Mouse (Mus musculus) c-Kit-positive CD71-positive TER-119-negative erythroid progenitor cells, embryonic 14.5 days (primary cell): ENCODE results near the gene Slc26a10.
"Not testable (repeated sequence)": the region's sequence is repeated elsewhere in the genome, so short reads cannot be mapped to it uniquely, and the experiment has no call there.

ENCODE experiments used
- DNase-seq: peaks from one replicate; pipeline ENCODE4 v3.0.0-alpha.2; 2013; ENCODE audit warnings: low read depth

Gene Slc26a10

DNA sequence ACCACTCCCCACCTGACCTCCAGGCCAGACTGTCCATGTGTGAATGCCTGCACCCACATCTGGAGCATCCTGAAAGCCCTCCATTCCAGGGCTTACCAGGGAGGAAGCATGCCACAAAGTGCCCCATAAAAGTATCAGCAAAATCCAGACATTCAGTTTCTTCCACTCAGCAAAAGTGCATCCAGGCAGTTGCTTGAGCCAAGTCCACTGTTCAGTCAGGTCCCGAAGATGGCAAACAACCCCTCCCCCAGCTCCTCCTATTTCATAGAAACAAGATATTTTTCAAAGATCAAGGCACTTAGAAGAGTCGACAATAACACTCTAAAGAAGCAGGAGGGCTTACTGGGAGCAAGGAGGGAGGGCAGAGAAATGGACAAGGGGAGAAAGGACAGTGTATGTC is 18.0 kb upstream of the Slc26a10 start:
- no peak for DNase-seq

DNA sequence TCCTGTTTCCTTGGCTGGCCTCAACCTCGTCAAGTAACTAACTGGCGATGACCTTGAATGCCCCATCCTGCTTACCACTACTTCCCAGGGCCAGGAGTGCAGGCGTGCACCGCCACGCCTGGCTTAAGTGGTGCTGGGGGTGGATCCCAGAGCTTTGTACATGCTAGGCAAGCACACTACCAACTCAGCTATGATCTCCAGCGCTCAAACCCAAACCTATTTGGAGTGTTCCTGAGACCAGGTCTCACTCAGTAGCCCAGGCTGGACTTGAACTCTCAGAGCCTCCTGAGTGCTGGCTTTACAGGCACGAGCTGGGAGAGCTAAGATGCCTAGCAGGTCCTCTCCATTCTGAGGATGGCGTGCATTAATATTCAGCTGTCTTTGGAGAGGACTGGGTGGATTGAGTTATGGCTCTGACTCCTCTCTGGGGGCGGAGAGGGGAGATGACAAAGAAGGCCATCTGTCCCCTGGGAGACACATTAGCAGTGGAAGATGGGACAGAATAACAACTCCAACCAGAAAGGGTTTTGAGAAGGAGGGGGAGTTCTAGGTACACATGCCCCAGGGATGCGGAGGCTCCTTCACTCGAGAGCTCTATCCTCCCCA is 17.2 kb upstream of the Slc26a10 start:
- DNase-seq = no peak

DNA sequence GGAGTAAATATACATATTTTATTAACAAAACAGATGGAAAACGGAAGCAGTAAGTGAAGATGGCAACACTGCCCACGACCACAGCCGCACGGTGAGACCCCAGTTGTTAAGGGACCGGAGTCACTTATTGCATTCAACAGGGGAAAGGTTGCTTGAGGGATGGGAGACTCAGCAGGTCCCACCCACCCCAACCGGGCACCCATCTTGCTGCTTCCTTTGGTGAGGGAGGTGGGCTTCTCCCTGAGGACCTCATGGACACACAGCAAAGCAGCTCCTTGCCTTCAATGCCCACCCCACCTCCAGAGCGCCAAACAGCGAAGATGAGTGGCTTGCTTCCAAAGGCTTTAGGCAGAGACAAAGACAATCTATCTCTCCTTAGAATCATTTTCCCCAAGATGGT is 16.7 kb upstream of the Slc26a10 start:
- DNase-seq = no peak

DNA sequence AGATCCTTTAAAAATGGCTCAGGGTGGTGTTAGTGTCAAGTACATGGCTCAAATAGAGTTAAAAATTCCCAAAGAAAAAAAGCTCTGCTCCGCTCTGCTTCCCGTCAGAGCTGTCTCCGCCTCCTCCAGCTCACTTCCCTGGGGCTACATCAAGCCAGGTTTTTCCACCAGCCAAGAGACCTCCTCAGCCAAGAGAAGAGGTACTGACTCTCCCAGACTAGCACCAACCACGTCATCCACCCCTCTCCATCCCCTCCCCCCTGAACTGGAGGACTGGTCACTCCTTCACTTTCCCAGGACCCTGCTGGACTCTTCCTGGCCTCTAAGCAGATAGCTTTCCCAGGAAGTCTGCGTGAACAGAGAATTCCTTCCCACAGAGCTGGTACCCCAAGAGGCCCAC is 15.9 kb upstream of the Slc26a10 start:
- DNase-seq = no peak

DNA sequence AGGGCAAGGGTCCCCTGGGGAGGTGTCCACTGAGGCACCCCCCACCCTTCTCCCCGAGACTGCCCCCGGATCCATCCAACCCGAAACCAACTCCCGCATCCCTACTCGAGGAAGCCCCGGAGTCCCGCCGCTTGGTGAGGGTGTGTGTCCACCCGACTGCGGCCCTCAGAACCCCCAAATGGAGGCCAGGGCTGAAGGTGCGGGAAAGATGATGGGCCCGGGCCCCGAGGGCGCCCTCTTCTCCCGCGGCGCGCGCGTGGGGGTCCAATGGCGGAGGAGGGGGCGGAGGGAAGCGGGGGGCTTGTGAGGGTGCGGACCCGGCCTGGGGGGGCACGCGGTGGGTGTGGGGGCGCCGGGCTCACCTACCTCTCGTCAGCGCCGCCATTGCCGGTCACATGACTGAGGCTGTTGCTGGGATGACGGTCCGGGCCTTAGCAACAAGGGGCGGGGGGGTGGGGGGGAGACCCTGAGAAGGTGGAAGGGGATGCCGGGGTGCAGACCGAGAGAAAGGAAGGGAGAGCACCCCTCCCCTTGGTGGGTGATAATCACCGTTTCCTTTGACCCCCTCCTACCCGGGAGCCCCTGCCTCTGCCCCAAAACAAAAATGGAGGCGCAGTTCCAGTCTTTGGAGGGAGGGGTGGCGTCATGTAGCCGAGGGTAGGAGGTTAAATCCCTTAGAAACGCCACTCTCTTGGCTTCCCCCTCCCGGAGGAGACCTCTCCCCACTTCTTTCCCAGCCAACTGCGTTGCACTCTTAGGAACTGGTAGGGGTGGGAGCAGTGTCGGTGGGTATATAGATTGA is 15.1 kb upstream of the Slc26a10 start, which contains the start of gene Dtx3:
Gene Dtx3 (minus strand): TSS at position 401 of the 802 bp plus-strand sequence.
- no peak for DNase-seq

DNA sequence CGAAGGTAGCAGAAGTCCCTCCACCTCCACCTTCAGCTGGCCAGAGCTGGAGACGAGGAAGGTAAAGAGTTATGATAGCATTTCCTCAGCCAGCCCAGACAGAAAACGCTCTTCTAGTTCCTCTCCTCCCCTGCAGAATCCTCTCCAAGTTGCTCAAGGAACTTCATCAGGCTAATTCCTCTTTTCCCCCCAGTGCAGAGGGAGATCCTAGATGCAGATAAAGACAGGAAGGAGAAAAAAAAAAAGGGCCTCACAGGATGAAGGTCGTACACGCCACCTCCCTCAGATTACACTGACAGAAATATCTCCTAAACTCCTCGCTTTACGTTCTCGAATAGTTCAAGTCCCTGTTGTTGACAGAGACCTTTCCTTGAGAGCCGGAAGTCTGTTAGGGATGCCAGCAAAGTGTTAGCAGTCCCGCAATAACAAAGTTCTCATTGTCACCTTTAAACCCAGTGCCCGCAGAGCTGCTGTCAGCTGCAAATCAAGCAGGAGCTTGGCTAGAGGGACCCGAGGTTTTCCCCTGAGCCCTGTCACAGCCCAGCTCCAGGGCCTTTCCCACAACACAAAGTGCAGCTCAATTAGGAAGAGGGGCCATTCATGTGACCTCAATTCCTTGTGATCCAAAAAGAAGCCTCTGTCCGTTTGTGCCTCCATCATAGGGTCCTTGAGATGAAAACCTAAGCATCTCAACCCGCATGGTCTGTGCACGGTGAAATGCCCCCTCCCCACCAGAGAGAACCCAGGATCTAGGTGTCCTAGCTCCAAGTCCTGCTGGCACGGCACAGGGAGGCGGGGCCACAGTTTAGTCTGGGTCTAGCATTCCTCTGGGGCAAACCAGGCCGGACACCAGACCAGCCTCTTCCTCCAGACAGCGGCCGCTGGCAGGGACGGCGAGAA is 14.2 kb upstream of the Slc26a10 start:
- DNase-seq = no peak

DNA sequence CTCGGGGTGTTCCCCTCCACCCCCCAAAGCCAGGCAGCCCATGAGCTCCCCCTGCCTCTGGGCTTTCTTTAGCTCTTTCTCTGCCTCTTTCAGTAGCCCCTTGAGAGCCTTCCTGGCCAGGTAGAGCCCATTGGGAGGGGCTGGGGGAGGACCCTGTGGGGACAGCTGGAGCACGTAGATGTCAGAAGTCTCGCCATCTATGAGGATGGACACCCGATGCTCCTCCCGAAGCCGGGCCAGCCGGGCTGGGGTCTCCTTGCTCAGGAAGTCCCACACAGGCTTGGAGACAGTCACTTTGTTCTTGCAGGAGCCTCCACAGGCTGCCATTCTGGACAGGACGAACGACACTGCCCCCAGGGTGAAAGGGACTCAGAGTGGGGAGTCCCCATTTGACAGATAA is 12.6 kb upstream of the Slc26a10 start:
- no peak for DNase-seq

DNA sequence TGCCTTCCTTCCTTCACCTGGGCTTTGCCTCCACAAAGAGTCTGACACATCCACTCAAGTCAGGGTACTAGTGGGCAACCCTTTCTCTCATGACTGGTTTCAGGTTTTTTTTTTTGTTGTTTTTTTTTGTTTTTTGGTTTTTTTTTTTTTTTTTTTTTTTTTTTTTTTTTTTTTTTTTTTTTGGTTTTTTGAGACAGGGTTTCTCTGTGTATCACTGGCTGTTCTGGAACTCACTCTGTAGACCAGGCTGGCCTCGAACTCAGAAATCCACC is 11.5 kb upstream of the Slc26a10 start:
- not testable (repeated sequence) for DNase-seq

DNA sequence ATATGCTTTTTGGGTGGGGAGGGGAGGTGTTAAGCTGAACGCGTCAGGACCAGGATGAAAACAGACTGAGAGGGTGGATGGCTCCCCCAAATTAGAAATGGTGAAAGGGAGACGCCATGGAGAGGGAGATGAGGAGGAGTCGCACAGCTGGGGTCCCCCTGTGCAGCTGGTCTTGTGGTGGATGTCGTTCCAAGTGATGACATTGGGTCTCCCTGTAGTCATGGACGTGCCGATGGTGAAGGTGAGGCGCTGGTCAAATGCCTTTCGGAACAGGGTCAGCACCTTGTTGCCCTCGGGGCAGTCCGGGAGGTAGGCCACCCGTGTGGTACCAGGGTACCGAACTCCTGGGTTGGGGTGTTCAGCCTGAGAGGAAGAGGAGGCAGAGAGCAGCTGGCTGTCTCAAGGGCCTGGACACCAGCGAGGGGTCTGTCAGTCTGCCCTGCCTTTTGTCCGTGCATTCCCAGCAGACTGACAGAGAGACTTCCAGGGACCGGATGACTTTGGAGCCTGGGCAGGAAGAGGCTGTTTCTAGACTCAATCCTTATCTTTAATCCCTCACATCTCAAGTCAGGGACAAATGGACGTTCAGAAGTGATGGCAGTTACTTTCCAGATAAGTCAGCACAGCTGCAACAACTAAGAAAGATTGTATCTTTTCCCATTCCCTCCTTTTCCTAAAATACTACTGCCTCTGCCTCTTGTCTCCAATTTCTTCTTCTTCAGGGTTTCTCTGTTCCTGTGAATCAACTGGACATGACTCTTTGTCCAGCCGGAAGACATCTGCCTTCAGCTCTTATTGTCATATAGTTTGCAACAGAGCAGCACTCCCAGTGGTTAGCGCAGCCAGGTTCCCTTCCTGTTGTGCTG is 11.0 kb upstream of the Slc26a10 start:
- no peak for DNase-seq

DNA sequence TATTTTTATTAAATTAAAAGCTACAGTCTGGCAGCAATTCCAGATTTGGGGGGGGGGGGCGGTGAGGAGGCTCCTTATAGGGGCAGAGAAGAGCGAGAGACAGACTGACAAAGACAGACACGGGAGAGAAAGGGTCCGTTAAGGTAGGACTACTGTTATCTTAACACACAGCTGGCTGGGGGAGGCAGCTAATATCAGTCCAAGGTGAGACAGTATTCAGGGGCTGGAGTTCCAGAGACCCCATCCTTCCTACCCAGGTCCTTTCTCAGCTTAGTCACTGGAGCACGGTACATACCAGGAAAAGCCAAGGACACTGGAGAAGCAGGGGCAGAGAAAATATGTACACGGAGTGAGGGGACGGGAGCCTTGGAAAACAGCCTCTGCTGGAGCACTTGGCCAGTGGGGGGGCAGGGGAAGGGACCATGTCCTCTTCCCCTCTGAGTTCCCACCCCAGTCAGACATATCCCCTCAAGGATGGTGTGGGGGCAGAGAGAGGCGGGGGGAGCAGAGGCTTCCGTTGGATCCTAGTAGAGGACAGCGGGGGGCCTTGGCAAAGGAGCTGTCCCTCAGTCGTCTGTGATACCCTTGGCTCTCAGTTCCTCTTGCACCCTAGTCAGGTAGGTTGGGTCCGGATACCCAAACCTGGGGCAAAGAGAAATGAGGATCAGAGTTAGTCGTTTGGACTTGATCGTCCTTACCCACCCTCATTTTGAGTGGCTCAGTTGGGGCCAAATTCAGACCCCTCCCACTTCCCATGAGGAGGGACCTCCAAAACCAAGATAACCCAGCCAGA is 10.1 kb upstream of the Slc26a10 start:
- no peak for DNase-seq

DNA sequence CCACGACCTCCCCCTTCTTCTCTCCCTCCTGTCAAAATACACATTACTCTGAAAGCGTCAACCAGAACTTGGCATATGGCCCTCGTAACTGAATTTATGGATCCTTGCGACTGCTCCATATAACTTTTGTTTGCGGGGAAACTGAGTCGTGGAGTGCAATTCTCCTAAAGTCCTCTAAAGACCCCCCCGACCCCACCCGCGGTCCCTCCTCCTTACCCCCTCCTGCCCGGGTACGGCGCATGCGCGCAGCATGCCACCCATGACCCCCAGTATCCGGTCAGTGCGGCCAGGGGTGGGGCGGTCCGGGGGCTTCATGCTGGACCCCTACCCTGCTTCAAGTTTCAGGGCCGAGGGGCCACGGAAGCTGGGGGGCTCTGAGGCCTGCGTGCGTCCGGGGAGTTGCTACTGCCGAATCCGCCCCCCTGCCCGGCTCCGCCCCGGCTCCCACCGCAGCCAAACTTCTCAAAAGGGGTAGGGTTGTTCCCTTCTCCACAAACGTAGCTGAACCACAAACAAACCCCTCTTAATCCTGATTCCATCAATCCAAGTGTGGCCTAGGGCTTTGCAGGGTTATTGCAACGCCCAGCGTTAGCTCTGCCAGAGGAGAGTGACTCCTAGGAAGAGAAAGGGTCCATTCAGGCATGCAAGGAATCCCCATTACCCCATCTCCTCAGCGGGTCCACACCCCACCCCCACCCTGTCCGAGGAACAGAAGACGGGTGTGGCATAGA is 9.4 kb upstream of the Slc26a10 start, which contains the start of gene Arhgef25:
Gene Arhgef25 (minus strand): TSS at position 433 of the 731 bp plus-strand sequence.
- no peak for DNase-seq

DNA sequence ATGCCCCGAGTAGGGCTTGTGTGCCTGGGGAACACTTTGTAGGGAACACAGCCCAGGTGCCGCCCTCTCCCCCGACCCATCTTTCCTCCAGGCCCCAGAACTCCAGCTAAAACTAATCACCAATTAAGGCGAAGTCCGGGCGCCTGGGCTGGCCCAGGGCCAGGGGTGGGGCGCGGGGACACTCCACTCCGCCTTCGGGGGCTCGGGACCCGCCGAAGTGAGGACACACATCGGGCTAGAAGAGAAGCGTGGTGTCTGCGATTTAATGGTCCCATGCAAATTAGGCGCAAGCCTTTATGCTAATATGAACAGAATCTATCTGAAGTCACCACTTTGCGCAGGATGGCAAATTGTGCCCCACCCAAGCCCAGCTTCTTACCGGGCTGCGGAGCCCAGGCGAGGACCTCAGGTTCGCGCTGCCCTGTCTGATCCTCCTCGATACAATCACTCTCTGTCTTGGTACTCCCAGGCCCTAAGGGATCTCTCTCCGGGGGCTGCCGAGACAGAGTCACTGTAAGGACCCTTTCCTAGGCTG is 8.7 kb upstream of the Slc26a10 start:
- DNase-seq = no peak

DNA sequence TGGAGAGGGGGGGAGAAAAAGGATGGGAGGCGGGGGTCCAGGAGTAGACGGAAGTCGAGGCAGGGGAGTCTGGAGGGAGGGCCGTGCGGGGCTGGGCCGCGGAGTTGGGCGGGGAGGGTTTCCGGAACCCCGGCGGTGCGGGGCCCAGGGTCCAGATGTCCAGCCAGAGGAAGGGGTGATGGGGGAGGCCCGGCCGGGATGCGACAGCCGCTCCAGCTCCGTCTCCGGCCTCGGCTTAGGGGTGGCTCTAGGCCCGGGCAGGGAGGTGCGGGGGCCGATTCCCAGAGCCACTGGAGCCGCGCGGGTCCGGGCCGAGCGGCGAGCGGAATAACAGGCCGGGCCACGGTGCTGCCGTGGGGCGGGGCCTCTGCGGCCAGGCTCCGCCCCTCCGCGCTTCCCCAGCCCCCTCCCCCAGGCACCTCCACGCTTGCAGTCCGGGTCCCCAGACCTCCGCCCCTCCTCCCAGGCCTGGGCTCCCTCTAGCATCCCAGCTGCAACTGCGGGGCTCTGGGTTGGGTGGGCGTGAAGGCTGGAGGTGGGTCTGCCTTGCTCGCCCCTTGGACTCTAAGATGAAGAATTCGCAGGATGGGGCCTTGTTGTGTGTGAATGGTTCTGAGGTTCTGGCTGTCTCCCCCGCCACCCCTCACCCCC is 8.1 kb upstream of the Slc26a10 start:
- DNase-seq = no peak

DNA sequence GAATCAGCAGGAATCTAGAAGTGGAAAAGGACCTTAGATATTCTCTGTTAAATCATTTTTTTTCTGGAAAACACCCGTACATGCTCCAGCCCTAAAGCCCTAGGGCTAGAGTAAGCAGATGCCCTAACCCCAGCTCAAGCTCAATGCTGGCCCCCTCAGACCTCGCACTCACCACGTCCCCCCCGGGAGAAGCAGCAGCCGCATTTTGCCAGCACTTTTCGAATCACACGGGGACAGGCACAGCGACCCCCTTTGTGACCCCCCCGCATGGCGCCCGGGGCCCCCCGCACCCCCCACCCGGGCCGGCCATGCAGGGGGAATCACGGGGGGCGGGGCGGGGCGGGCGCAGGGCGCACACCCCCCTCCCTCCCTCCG is 7.6 kb upstream of the Slc26a10 start:
- no peak for DNase-seq

DNA sequence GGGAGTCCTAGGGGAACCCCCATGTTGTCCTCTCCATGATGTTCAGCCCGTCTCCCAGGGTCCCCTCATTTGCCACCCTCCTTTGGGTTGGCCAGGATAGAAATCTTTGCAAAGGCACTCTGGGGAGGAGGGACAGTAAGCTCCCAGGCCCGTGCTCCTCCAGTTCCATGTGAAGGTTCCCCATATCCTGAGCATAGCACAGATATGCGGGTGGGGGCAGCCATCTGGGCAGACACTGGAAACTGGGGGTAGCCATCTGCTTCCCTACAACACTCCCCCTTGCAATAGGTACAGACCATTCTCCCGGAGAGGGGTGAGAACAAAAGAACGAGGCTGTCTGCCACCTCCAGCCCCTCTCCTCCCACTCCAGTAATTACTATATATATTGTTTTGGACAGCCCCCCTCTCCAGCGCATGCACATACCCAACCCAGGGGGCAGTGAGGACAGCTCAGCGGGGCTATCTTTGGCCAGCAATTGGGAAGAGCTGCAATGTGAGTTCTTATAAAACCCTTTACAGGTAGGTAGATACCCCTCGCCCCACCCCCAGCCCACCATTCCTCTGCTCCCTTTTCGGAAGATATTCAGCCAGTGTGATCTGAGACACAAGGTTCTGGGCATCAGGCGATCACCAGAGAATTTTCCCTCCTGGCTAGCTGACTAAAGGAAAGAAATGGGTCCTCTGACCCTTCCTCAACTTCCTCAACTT is 7.1 kb upstream of the Slc26a10 start:
- DNase-seq = no peak

DNA sequence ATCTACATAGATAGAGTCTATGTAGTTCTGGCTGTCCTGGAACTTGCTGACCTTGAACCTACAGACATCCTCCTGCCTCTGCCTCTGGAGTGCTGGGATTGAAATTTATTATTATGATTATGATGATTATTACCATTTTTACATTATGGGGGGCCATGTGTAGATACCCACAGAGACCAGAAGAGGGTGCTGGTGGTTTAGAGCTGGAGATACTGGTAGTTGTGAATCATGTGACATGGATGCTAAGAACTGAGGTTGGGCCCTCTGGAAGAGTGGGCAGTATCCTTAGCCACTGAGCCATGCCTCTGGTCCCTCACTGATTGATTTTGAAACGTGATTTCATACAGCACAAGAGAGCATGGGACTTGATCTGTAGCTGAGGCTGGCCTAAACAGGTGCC is 6.0 kb upstream of the Slc26a10 start:
- no peak for DNase-seq

DNA sequence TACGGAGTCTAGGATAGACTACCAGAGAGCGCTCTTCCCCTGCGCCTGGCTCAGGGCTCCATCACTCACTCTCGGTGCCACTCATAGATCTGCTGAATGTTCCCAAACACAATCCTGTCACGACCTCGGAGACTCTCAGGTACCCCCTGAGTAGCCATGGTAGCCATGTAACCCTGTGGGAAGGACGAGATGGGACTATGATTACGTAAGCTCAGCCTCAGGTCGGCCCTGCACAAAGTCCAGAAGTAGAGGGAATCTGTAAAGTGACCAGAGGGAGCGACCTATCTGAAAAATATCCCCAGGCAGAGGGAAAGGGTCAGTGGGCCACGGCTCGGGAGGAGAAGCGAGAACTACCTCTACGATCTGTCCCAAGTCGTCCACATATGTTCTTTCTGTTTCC is 5.1 kb upstream of the Slc26a10 start:
- DNase-seq = no peak

DNA sequence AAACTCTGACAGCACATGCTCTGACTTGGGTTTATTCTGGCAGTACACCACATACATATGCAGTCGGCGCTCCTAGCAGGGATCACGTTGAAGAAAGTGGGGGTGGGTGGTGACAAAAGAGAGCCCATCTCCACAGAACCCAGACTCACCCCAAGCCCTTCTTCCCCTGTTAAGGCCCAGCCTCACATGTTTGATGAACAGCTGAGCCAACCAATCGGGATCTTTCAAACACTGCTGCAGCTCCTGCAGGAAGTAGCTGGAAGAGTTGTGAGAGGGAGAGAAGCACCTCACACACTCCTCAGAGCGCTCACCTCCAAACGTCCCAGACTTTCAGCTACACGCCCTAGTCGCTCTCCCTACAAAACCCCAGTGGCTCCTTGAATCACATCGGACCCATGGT is 4.7 kb upstream of the Slc26a10 start:
- no peak for DNase-seq

DNA sequence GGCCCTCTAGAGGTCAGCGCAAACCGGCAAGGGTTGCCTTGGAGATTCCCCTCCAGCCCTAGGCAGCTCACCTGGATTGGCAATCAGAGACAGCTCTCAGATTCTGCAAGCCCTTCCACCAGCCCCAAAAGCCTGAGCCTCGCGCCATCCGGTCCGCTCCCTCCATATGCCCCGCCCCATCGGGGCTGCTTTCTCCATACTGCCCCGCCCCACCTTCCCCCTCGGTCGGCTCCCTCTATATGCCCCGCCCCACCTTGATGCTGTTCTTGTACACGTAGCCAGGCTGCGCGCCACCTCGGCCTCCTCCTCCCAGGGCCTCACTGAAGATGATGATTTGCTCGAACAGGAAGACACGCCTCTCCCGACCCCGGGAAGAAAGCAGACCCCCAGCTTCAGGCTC is 3.3 kb upstream of the Slc26a10 start:
- DNase-seq = no peak
